Mouse (Mus musculus) ovary, postnatal 14 days (tissue): ENCODE data around the gene Prdx1.
A peak's percentile ranks its signal among the peaks of the same experiment; 100 is the strongest.
"Not testable (repeated sequence)": the region's sequence is repeated elsewhere in the genome, so short reads cannot be mapped to it uniquely, and the experiment has no call there.

Experiments
- DNase-seq: peaks from one replicate; pipeline ENCODE4 v3.0.0; 2022; ENCODE audit warnings: low spot score

The Prdx1 gene

GRCm38 (mm10) chr4:116685402-116686061 lies at the start of gene Prdx1:
Gene Prdx1, plus strand, starts transcription at chr4:116685544.
- peak; percentile 99 for DNase-seq

GRCm38 (mm10) chr4:116638821-116639220 lies 46.5 kb upstream of the Prdx1 start:
- no peak for DNase-seq

- DNase-seq, result no peak
Observed at GRCm38 (mm10) chr4:116642071-116642470, 43.3 kb upstream of the Prdx1 start.

- no peak for DNase-seq
Observed at GRCm38 (mm10) chr4:116644326-116644725, 41.0 kb upstream of the Prdx1 start.

GRCm38 (mm10) chr4:116645624-116646023 lies 39.7 kb upstream of the Prdx1 start:
- no peak for DNase-seq

GRCm38 (mm10) chr4:116649411-116649810 lies 35.9 kb upstream of the Prdx1 start:
- DNase-seq, result no peak

GRCm38 (mm10) chr4:116650365-116650764 lies 35.0 kb upstream of the Prdx1 start:
- DNase-seq, result no peak

- peak; percentile 84 for DNase-seq
Observed at GRCm38 (mm10) chr4:116650924-116651796, 34.2 kb upstream of the Prdx1 start, which contains the start of gene Akr1a1. Gene Akr1a1, minus strand, starts transcription at chr4:116651680.

GRCm38 (mm10) chr4:116651797-116652135 lies 33.6 kb upstream of the Prdx1 start:
- DNase-seq, result no peak

GRCm38 (mm10) chr4:116653228-116653627 lies 32.1 kb upstream of the Prdx1 start:
- peak; percentile 38 for DNase-seq

- no peak for DNase-seq
Observed at GRCm38 (mm10) chr4:116655100-116655499, 30.2 kb upstream of the Prdx1 start.

GRCm38 (mm10) chr4:116655658-116656057 lies 29.7 kb upstream of the Prdx1 start:
- DNase-seq, result no peak

GRCm38 (mm10) chr4:116657971-116658370 lies 27.4 kb upstream of the Prdx1 start:
- no peak for DNase-seq

- DNase-seq, result peak; percentile 51
Observed at GRCm38 (mm10) chr4:116659474-116659873, 25.9 kb upstream of the Prdx1 start.

GRCm38 (mm10) chr4:116659916-116660315 lies 25.4 kb upstream of the Prdx1 start:
- DNase-seq, result not testable (repeated sequence)

- no peak for DNase-seq
Observed at GRCm38 (mm10) chr4:116660829-116661228, 24.5 kb upstream of the Prdx1 start.

- DNase-seq, result no peak
Observed at GRCm38 (mm10) chr4:116661998-116662397, 23.3 kb upstream of the Prdx1 start.

GRCm38 (mm10) chr4:116666625-116667024 lies 18.7 kb upstream of the Prdx1 start:
- DNase-seq, result no peak

- no peak for DNase-seq
Observed at GRCm38 (mm10) chr4:116668145-116668544, 17.2 kb upstream of the Prdx1 start.

- DNase-seq, result no peak
Observed at GRCm38 (mm10) chr4:116669291-116669690, 16.1 kb upstream of the Prdx1 start.

- DNase-seq, result no peak
Observed at GRCm38 (mm10) chr4:116672785-116673184, 12.6 kb upstream of the Prdx1 start.

GRCm38 (mm10) chr4:116674761-116675160 lies 10.6 kb upstream of the Prdx1 start:
- not testable (repeated sequence) for DNase-seq

GRCm38 (mm10) chr4:116676027-116676426 lies 9.3 kb upstream of the Prdx1 start:
- DNase-seq, result no peak
